Mouse (Mus musculus): ENCODE measurements around the gene Ncapg.

DNA sequence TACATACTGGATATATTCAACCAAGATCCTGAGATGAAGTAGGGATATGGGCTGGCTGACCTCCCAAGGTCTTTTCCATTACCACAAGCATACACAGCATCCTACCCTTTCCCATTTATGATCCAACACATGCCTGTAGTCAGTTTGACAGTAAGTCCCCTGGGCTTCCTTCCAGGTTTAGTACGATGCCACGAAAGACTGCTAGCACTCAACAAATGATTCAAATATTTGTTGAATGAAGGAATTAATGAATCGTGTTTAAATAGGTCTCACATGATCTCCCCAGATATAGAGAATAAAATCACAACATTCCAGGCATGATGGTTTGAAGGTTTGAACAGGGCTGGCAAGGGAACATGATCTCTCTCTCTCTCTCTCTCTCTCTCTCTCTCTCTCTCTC lies 31.3 kb upstream of the Ncapg start:
- no peak for TF ChIP-seq CTCF (IDR thresholded peaks at IDR 0.05; ENCODE audit: low read depth, low read length)
- TF ChIP-seq POLR2A (IDR thresholded peaks at IDR 0.05; ENCODE audit: extremely low read depth, insufficient read depth, low read length), result no peak

Data from liver, adult 2 months (tissue).